Mouse (Mus musculus): Measurements from ENCODE around the gene Tekt3. TPM values are rescaled to one million over a fixed set of nuclear protein-coding genes. Genes with fewer than 3 reads are reported as not detected.

The Tekt3 gene
- polyA plus RNA-seq, 1 experiment from 2014 or later = not detected

DNA sequence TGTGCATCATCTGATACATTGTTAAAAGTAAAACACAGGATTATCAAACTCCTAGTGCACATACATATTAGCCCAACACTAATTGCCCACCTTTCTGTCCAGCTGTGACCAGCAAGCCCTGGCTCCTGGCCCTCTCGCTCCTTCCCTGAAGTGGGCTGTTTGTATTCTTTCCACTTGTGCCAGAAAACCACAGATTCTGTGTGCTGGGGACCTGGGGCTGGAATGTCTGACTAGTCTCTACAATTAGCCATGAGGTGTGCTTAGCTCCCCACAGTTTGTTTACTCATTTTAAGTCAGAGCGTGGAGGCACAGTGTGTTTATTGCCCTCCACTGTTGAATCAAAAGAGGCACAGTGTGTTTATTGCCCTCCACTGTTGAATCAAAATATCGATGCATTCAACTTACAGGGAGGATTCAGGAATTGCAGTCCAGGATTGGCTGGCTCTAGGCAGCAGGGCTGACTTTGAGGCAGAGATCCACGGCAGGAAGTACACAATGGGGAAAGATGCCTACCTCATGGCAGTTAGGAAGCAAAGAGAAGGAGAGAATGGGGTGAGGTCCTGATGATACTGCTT lies 61.4 kb downstream of the Tekt3 start:
- H3K27ac ChIP-seq (ENCODE audit: low read depth, low read length) = no peak overlapping the region
- H3K9ac ChIP-seq (ENCODE audit: low read length) = no peak overlapping the region
- DNase-seq (ENCODE audit: low spot score) (no peak), ATAC-seq (replicated peaks; ENCODE audit: low FRiP score) (no peak)
- H3K4me3 ChIP-seq (ENCODE audit: low read depth, low read length) = no peak overlapping the region
- no peaks in the 10 kb centered on the region for H3K9me3 ChIP-seq (ENCODE audit: control insufficient read depth, low read length)
- H3K4me2 ChIP-seq (ENCODE audit: low read depth, low read length, severe bottlenecking) = no peak overlapping the region
- H3K4me1 ChIP-seq (replicated peaks; ENCODE audit: control insufficient read depth, insufficient read depth, low read length) = 0 out of 2 replicates have a peak, but pooled peaks cover 2% of the 10 kb centered on the region
- no peaks in the 10 kb centered on the region for H3K27me3 ChIP-seq (ENCODE audit: control insufficient read depth, insufficient read depth, low read length)
- no peaks in the 10 kb centered on the region for H3K36me3 ChIP-seq (ENCODE audit: control insufficient read depth, insufficient read depth, low read length)
- 66% methylated on average over 4 of the region's 4 CpGs for WGBS

DNA sequence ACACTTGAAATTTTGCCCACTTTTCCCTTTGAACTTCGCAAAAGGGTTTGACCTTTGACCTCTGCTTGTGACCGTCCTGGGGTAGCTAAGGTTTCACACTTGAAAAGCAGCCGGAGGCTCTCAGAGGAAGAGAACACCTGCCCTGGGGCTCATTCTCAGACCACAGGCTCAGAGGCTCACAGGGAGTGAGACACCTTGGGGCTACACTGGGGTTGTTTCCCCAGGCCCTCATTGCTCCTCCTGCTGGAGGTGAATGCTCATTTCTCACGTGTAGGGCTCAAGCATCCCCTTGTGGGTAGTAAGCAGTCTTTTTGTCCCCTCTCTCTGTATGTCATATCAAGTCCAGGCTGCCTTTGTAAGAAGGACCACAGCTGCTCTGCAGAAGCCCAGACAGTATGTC lies 62.9 kb downstream of the Tekt3 start:
- Histone ChIP-seq H3K4me2 (ENCODE audit: low read depth, low read length, severe bottlenecking) (no peak overlapping the region), H3K4me3 (ENCODE audit: low read depth, low read length) (no peak overlapping the region), H3K9ac (ENCODE audit: low read length) (no peak overlapping the region), H3K4me1 (replicated peaks; ENCODE audit: control insufficient read depth, insufficient read depth, low read length) (0 out of 2 replicates have a peak, but pooled peaks cover 2% of the 10 kb centered on the region), H3K27me3 (ENCODE audit: control insufficient read depth, insufficient read depth, low read length) (peaks cover 3% of the 10 kb centered on the region), H3K36me3 (ENCODE audit: control insufficient read depth, insufficient read depth, low read length) (no peaks in the 10 kb centered on the region), H3K9me3 (ENCODE audit: control insufficient read depth, low read length) (no peaks in the 10 kb centered on the region), H3K27ac (ENCODE audit: low read depth, low read length) (no peak overlapping the region)
- 4% methylated on average over 4 of the region's 4 CpGs for WGBS
- DNase-seq (ENCODE audit: low spot score) (no peak), ATAC-seq (replicated peaks; ENCODE audit: low FRiP score) (no peak)

DNA sequence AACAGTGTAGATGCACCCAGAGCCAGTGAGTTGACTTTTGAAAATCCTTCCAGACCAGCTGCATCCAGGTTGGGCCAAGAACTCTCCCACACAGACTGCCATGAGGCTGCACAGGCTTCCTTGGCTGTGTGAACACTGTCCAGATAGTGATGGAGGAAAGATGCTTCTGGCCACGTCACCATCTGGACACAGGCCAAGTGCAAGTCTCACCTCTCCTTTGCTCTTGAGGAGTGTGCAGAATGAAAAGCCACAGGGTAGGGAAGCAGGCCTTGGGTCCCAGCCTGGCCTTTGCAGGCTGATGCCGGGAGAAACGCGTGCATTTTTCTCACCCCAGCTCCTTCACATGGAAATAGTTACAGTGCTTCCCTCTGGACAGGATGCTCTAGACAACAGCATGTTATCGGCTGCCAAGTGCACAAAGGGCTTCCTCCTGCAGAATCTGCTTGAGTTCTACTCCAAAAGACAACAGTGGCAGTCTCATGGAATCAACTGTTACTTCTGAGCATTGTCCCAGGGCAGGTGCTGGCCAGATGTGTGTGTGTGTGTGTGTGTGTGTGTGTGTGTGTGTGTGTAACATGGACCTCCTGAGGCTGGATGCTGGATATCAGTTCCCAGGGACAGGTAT lies 64.5 kb downstream of the Tekt3 start:
- H3K4me1 ChIP-seq (replicated peaks; ENCODE audit: control insufficient read depth, insufficient read depth, low read length) = 0 out of 2 replicates have a peak, but pooled peaks cover 3% of the 10 kb centered on the region
- peaks cover 15% of the 10 kb centered on the region for H3K27me3 ChIP-seq (ENCODE audit: control insufficient read depth, insufficient read depth, low read length)
- no peak for ATAC-seq (replicated peaks; ENCODE audit: low FRiP score)
- no peak overlapping the region for H3K4me2 ChIP-seq (ENCODE audit: low read depth, low read length, severe bottlenecking)
- no peak overlapping the region for H3K9ac ChIP-seq (ENCODE audit: low read length)
- no peak overlapping the region for H3K4me3 ChIP-seq (ENCODE audit: low read depth, low read length)
- WGBS = 81% methylated on average over 5 of the region's 5 CpGs
- no peaks in the 10 kb centered on the region for H3K9me3 ChIP-seq (ENCODE audit: control insufficient read depth, low read length)
- no peak for DNase-seq (ENCODE audit: low spot score)
- no peak overlapping the region for H3K27ac ChIP-seq (ENCODE audit: low read depth, low read length)
- no peaks in the 10 kb centered on the region for H3K36me3 ChIP-seq (ENCODE audit: control insufficient read depth, insufficient read depth, low read length)

DNA sequence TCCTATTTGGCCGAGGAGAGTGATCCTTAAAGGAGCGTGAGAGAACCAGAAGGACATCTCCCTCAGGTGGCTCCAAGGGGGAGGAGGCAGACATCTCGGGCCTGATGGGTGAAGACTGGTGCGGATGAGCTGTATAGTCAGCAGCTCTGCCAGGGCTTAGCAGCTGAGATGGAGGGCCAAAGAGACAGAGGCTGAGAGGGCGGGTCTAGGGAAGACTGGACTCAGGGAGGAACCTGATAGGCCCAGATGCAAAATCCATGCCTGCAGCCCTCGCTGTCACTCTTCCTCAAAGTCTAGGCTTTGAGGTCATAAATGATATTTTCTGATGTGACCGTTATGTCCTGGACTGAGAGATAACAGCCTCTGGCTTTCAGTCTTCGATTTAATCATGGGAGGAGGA lies 65.5 kb downstream of the Tekt3 start:
- ATAC-seq (replicated peaks; ENCODE audit: low FRiP score) (no peak), DNase-seq (ENCODE audit: low spot score) (no peak)
- no peaks in the 10 kb centered on the region for H3K36me3 ChIP-seq (ENCODE audit: control insufficient read depth, insufficient read depth, low read length)
- no peak overlapping the region for H3K4me3 ChIP-seq (ENCODE audit: low read depth, low read length)
- H3K9me3 ChIP-seq (ENCODE audit: control insufficient read depth, low read length) = no peaks in the 10 kb centered on the region
- no peak overlapping the region for H3K9ac ChIP-seq (ENCODE audit: low read length)
- no peak overlapping the region for H3K27ac ChIP-seq (ENCODE audit: low read depth, low read length)
- WGBS = 82% methylated on average over 8 of the region's 8 CpGs
- H3K27me3 ChIP-seq (ENCODE audit: control insufficient read depth, insufficient read depth, low read length) = peaks cover 26% of the 10 kb centered on the region
- no peak overlapping the region for H3K4me2 ChIP-seq (ENCODE audit: low read depth, low read length, severe bottlenecking)
- H3K4me1 ChIP-seq (replicated peaks; ENCODE audit: control insufficient read depth, insufficient read depth, low read length) = peaks cover 9% of the 10 kb centered on the region; the same call in 1 of the 2 replicates

DNA sequence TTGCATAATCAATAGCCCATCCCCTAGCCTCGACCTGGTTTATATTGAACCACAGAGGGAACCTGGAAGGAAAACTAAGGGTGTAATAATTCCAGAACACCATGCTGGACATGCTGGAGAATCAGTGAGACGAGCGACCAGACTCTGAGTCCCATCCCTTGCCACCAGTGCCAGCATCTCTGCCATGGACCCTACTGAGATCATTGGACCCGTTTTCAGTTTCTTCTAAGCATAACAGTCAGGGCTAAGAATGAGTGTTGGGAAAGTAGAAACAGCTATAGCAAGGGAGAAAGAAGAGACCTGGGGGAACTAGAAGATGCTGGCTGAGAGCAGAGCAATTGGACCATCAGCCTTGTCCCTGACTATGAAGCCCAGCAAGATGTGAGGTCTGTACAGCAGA lies 66.1 kb downstream of the Tekt3 start:
- Histone ChIP-seq H3K9me3 (ENCODE audit: control insufficient read depth, low read length) (no peaks in the 10 kb centered on the region), H3K4me1 (replicated peaks; ENCODE audit: control insufficient read depth, insufficient read depth, low read length) (peaks cover 10% of the 10 kb centered on the region; the same call in 1 of the 2 replicates), H3K4me2 (ENCODE audit: low read depth, low read length, severe bottlenecking) (no peak overlapping the region), H3K27me3 (ENCODE audit: control insufficient read depth, insufficient read depth, low read length) (peaks cover 31% of the 10 kb centered on the region), H3K9ac (ENCODE audit: low read length) (no peak overlapping the region), H3K4me3 (ENCODE audit: low read depth, low read length) (no peak overlapping the region), H3K36me3 (ENCODE audit: control insufficient read depth, insufficient read depth, low read length) (no peaks in the 10 kb centered on the region), H3K27ac (ENCODE audit: low read depth, low read length) (no peak overlapping the region)
- ATAC-seq (replicated peaks; ENCODE audit: low FRiP score) = no peak
- 80% methylated on average over 4 of the region's 4 CpGs for WGBS
- DNase-seq (ENCODE audit: low spot score) = no peak

DNA sequence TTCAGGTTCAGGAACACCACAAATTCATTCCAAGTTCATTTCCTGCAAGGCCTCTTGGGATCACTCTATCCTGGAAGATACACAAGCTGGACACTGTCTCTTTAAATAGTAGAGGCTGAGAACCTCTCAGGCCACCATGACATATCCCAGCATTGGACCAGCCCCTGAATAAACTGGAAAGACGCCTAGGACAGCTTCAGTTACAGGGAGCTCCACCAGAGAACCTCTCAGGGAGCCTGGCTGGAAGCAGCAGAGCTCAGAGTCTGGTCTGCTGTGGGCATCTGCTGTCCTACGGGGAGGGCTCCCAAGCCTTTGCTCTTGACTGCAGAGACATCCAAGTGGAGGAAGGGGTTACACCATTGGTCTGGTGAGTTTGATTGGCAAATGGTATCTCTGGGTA lies 67.3 kb downstream of the Tekt3 start, which contains the start of gene Pmp22:
Gene Pmp22 (plus strand): TSS at position 199 of the 400 bp plus-strand sequence.
- 75% methylated on average over 2 of the region's 2 CpGs for WGBS
- Histone ChIP-seq H3K4me2 (ENCODE audit: low read depth, low read length, severe bottlenecking) (no peak within 1 kb of the TSS), H3K36me3 (ENCODE audit: control insufficient read depth, insufficient read depth, low read length) (no peaks in the 10 kb centered on the region), H3K4me1 (replicated peaks; ENCODE audit: control insufficient read depth, insufficient read depth, low read length) (peaks cover 14% of the 10 kb centered on the region; the same call in 1 of the 2 replicates), H3K4me3 (ENCODE audit: low read depth, low read length) (no peak within 1 kb of the TSS), H3K27ac (ENCODE audit: low read depth, low read length) (no peak within 1 kb of the TSS), H3K9ac (ENCODE audit: low read length) (no peak within 1 kb of the TSS), H3K9me3 (ENCODE audit: control insufficient read depth, low read length) (no peaks in the 10 kb centered on the region), H3K27me3 (ENCODE audit: control insufficient read depth, insufficient read depth, low read length) (peaks cover 42% of the 10 kb centered on the region)
- DNase-seq (ENCODE audit: low spot score) (no peak), ATAC-seq (replicated peaks; ENCODE audit: low FRiP score) (no peak)

DNA sequence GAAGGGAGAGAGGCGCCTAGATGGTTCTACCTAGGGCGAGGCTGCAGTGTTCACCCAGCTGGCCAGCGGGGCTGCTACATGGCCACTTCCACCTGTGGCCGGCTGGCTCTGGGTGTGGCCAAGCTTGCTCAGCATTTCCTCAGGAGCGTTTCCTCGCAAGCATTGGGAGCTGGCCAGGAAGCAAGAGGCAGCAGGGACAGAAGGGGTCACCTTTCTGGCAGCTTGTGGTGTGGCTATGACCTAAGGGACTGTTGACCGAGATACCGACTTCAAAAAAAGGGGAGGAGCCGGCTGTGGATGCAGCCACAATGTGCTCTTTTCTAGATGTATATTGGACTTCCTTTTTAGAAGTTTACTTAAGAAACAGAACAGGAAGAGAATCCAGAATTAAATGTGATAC lies 67.9 kb downstream of the Tekt3 start:
- ATAC-seq (replicated peaks; ENCODE audit: low FRiP score) = no peak
- peaks cover 45% of the 10 kb centered on the region for H3K27me3 ChIP-seq (ENCODE audit: control insufficient read depth, insufficient read depth, low read length)

DNA sequence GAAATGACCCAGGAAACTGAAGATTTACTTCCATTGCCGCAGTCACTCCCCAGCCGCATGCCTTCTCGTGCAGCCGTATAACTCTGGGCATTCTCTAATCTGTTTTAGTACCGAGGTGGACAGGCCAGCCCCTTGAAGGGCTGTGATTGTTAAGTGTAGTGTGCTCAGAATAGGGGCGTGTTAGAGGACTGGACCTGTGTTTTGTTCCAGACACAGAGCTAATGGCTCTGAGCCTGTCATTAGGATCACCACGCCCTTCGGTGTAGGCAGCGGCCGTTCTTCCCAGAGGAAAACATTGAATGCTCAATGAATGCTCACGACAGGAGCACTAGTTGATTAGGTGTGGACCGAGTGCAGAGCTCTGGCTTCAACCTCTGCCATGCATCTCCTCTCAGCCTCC lies 68.4 kb downstream of the Tekt3 start:
- peaks cover 45% of the 10 kb centered on the region for H3K27me3 ChIP-seq (ENCODE audit: control insufficient read depth, insufficient read depth, low read length)
- H3K4me1 ChIP-seq (replicated peaks; ENCODE audit: control insufficient read depth, insufficient read depth, low read length) = peaks cover 12% of the 10 kb centered on the region; the same call in 1 of the 2 replicates
- DNase-seq (ENCODE audit: low spot score) = no peak
- no peak for ATAC-seq (replicated peaks; ENCODE audit: low FRiP score)
- no peak overlapping the region for H3K9ac ChIP-seq (ENCODE audit: low read length)
- H3K9me3 ChIP-seq (ENCODE audit: control insufficient read depth, low read length) = no peaks in the 10 kb centered on the region
- no peak overlapping the region for H3K4me2 ChIP-seq (ENCODE audit: low read depth, low read length, severe bottlenecking)
- no peak overlapping the region for H3K4me3 ChIP-seq (ENCODE audit: low read depth, low read length)
- H3K27ac ChIP-seq (ENCODE audit: low read depth, low read length) = no peak overlapping the region
- H3K36me3 ChIP-seq (ENCODE audit: control insufficient read depth, insufficient read depth, low read length) = no peaks in the 10 kb centered on the region
- 46% methylated on average over 12 of the region's 12 CpGs for WGBS

More for the DNA sequence above, 67.9 kb downstream of the Tekt3 start:
- no peak overlapping the region for H3K9ac ChIP-seq (ENCODE audit: low read length)
- no peaks in the 10 kb centered on the region for H3K36me3 ChIP-seq (ENCODE audit: control insufficient read depth, insufficient read depth, low read length)
- H3K27ac ChIP-seq (ENCODE audit: low read depth, low read length) = no peak overlapping the region
- H3K9me3 ChIP-seq (ENCODE audit: control insufficient read depth, low read length) = no peaks in the 10 kb centered on the region
- no peak overlapping the region for H3K4me2 ChIP-seq (ENCODE audit: low read depth, low read length, severe bottlenecking)
- WGBS = 70% methylated on average over 9 of the region's 9 CpGs
- H3K4me3 ChIP-seq (ENCODE audit: low read depth, low read length) = no peak overlapping the region
- peaks cover 14% of the 10 kb centered on the region; the same call in 1 of the 2 replicates for H3K4me1 ChIP-seq (replicated peaks; ENCODE audit: control insufficient read depth, insufficient read depth, low read length)
- DNase-seq (ENCODE audit: low spot score) = no peak

DNA sequence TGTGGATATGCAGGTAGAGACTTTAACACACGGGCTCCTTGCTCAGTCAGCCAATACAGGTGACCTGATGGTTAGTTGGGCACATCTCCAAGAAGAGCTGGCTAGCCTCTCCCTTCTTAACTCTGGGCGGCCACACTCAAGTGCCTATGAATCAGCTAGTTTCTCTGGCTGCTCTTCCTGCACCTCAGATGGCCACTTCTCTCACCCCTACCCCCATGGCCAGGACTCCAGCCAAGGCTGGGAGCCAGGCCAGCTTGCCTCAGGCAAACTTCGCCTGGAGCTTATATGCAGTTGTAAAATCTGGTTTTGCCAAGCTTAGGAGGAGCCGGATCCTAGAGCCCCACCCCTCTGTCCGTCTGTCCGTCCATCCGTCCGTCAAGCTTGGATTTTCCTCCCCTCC lies 69.0 kb downstream of the Tekt3 start:
- Histone ChIP-seq H3K4me2 (ENCODE audit: low read depth, low read length, severe bottlenecking) (no peak overlapping the region), H3K36me3 (ENCODE audit: control insufficient read depth, insufficient read depth, low read length) (no peaks in the 10 kb centered on the region), H3K4me1 (replicated peaks; ENCODE audit: control insufficient read depth, insufficient read depth, low read length) (peaks cover 12% of the 10 kb centered on the region; the same call in 1 of the 2 replicates), H3K9me3 (ENCODE audit: control insufficient read depth, low read length) (no peaks in the 10 kb centered on the region), H3K27me3 (ENCODE audit: control insufficient read depth, insufficient read depth, low read length) (peaks cover 45% of the 10 kb centered on the region), H3K4me3 (ENCODE audit: low read depth, low read length) (no peak overlapping the region), H3K27ac (ENCODE audit: low read depth, low read length) (no peak overlapping the region), H3K9ac (ENCODE audit: low read length) (no peak overlapping the region)
- no peak for DNase-seq (ENCODE audit: low spot score)
- 57% methylated on average over 8 of the region's 8 CpGs for WGBS
- no peak for ATAC-seq (replicated peaks; ENCODE audit: low FRiP score)

Measured in forebrain, embryonic 11.5 days (tissue).